Mouse (Mus musculus): ENCODE results near the gene Gzmb.

DNA sequence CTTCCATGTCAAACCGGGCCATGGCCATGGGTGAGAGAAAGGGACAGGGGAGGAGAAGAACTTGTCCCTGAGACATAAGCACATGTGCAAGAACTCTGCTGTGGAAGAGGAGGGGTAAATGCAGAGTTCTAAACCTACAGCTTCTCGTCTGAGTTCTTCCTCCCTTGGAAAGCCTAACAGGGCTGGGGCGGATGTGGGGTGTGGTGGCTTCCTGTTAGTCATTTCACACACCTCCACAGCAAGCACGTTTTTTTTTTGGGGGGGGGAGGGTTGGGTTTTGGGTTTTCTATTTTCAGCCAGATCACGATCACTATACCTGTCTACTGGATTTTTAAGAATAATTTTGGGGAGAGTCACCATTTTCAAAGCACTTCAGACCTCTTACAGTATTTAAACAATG lies 34.7 kb upstream of the Gzmb start:
- TF ChIP-seq CTCF (IDR thresholded peaks at IDR 0.05; ENCODE audit: insufficient read depth, low read depth, low read length): no peak
- TF ChIP-seq POLR2A (IDR thresholded peaks at IDR 0.05; ENCODE audit: insufficient read depth, low read depth, low read length): no peak
